Comparison of ENCODE assay signal across 23 mouse cellular contexts in the genomic region with DNA sequence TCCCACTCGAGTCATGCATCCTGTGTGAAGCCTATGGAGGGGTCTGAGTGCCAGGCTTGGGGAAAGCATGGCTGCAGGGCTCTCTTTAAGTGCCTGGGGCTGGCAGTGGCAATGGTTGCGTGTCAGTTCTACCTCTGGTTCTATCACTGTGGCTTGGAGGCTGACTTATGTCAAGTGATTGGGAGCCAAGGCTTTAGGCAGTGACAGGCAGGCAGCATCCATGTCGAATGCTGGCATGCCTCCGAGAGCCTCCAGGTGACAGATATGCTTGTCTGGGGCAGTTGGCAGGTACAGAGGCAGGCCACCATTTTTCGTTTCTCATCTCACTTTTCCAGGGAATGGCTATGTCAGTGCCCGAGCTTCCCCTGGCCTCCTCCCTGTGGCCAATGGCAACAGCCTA. TPM values are rescaled to one million over a fixed set of nuclear protein-coding genes. Genes with fewer than 3 reads are reported as not detected.
DNase-seq lines count a peak whose midpoint lies in the region; ATAC-seq and TF ChIP-seq lines count a peak whose summit lies in the region.
"Had no signal": no experiment of that assay in that cellular context is flagged by ENCODE, and none has a peak within 500 bp of the region (broad histone marks: within the 10 kb centered on the region; RNA-seq: fewer than 3 reads in every experiment).

No protein-coding gene starts in this region.

- no peak for TF ChIP-seq CTCF in cerebellum, adult 2 months (IDR thresholded peaks at IDR 0.05; ENCODE audit: borderline replicate concordance, insufficient read depth, low read depth, low read length)

- no peak for ATAC-seq in cerebellum, adult (ENCODE audit: insufficient number of reproducible peaks, low FRiP score, low TSS enrichment)
- ATAC-seq: forebrain, embryonic 14.5 days; forebrain, postnatal 0 days; intestine, postnatal 0 days; Patski had no signal

- peak overlapping the region; percentile 37 for H3K27ac ChIP-seq in cerebellum, adult 2 months (ENCODE audit: insufficient read depth, low read length)
- H3K27ac ChIP-seq: embryonic facial prominence, embryonic 12.5 days; embryonic facial prominence, embryonic 15.5 days; heart, embryonic 13.5 days; hindbrain, embryonic 12.5 days; hindbrain, embryonic 15.5 days had no signal

- WGBS in cerebellum, adult 2 months: 17% methylated on average over 6 of the region's 6 CpGs

- peak; percentile 53 to 57 for DNase-seq in cerebellum, adult 2 months
- no peak for DNase-seq in cerebellum, postnatal 4 days (ENCODE audit: low spot score in 2 of 2)
- peak; percentile 72 to 73 for DNase-seq in cerebellum, postnatal 14 days
- peak; percentile 89 for DNase-seq in heart, adult 11 months
- no peak for DNase-seq in heart, postnatal 4 days
- DNase-seq: adrenal gland, adult 2 months; B cell, adult 2 months; cerebellum, adult 11 months; forebrain, postnatal 0 days; gastrocnemius, postnatal 36 days; heart, postnatal 14 days; kidney, adult 2 months had no signal

- H3K4me2 ChIP-seq in myocyte (ENCODE audit: low read depth): no peak overlapping the region
- H3K4me2 ChIP-seq: embryonic facial prominence, embryonic 12.5 days; embryonic facial prominence, embryonic 15.5 days; heart, embryonic 13.5 days; hindbrain, embryonic 12.5 days; hindbrain, embryonic 15.5 days had no signal

- H3K79me2 ChIP-seq in myocyte (ENCODE audit: control insufficient read depth, insufficient read depth): peaks cover 12% of the 10 kb centered on the region

- peaks cover 69% of the 10 kb centered on the region for H3K36me3 ChIP-seq in myocyte (ENCODE audit: control insufficient read depth, insufficient read depth)

- no peak overlapping the region for H3ac ChIP-seq in myocyte (ENCODE audit: control insufficient read depth, insufficient read length)

- no peak overlapping the region for H3K4me3 ChIP-seq in cerebellum, adult 2 months (replicated peaks; ENCODE audit: insufficient read depth, low read depth, low read length)
- no peak overlapping the region for H3K4me3 ChIP-seq in myocyte
- H3K4me3 ChIP-seq: embryonic facial prominence, embryonic 12.5 days; embryonic facial prominence, embryonic 15.5 days; heart, embryonic 13.5 days; hindbrain, embryonic 12.5 days; hindbrain, embryonic 15.5 days had no signal

- TF ChIP-seq POLR2A in cerebellum, adult 2 months (IDR thresholded peaks at IDR 0.05; ENCODE audit: borderline replicate concordance, insufficient read depth, low read length): no peak
- TF ChIP-seq POLR2A in myocyte (IDR thresholded peaks at IDR 0.05; ENCODE audit: insufficient read length, low read depth): peak; percentile 16

- H3K4me1 ChIP-seq in cerebellum, adult 2 months (ENCODE audit: control insufficient read depth, insufficient read depth, low read length): peaks cover 71% of the 10 kb centered on the region

- H3K27me3 ChIP-seq in cerebellum, adult 2 months (ENCODE audit: control insufficient read depth, insufficient read depth, low read length): no peaks in the 10 kb centered on the region
- H3K27me3 ChIP-seq in myocyte (ENCODE audit: control insufficient read depth, insufficient read depth, insufficient read length): no peaks in the 10 kb centered on the region
- H3K27me3 ChIP-seq: CH12.LX; embryonic facial prominence, embryonic 12.5 days; embryonic facial prominence, embryonic 15.5 days; heart, embryonic 13.5 days; hindbrain, embryonic 12.5 days; hindbrain, embryonic 15.5 days; Patski had no signal

TF ChIP-seq in myocyte, 11 proteins besides CTCF, POLR2A, EP300 and RAD21:
- TF ChIP-seq MAX (IDR thresholded peaks at IDR 0.05; ENCODE audit: low read depth) (no peak), E2F4 (IDR thresholded peaks at IDR 0.05; ENCODE audit: insufficient read depth) (no peak), POLR2AphosphoS2 (IDR thresholded peaks at IDR 0.05; ENCODE audit: insufficient read length, low read depth) (no peak), USF1 (IDR thresholded peaks at IDR 0.05; ENCODE audit: low read depth) (no peak), SRF (IDR thresholded peaks at IDR 0.05; ENCODE audit: control insufficient read depth, insufficient read length, low read depth) (no peak), TCF12 (IDR thresholded peaks at IDR 0.05; ENCODE audit: insufficient read depth, poor library complexity, severe bottlenecking) (no peak), MYOG (IDR thresholded peaks at IDR 0.05; ENCODE audit: control insufficient read depth in 1 of 3, insufficient read depth in 1 of 3, insufficient read length in 2 of 3, low read depth in 2 of 3) (no peak), TCF3 (IDR thresholded peaks at IDR 0.05; ENCODE audit: insufficient read length, low read depth) (no peak), CEBPB (IDR thresholded peaks at IDR 0.05; ENCODE audit: insufficient read depth, poor library complexity, severe bottlenecking) (no peak), MYOD1 (IDR thresholded peaks at IDR 0.05; ENCODE audit: control insufficient read depth in 1 of 3, insufficient read length in 2 of 3, low read depth in 2 of 3) (no peak), REST (IDR thresholded peaks at IDR 0.05; ENCODE audit: insufficient read depth, insufficient read length) (no peak)

RNA-seq across cellular contexts. Expression of a gene that starts 18.7 kb away (rescaled TPM):
- polyA plus RNA-seq in cerebellum, adult 2 months (2012; rRNA removed): 102 and 116 TPM in 2 replicates
- total RNA-seq in heart, postnatal 4 days (2021): 100 to 1,000 TPM; 115 to 120 TPM
- 121 TPM for polyA plus RNA-seq in myocyte (2012; fragmentation: generic; extraction: Trizol)

Comparison
In these comparisons a context has a peak if more than half of its experiments do, and no peak if none do; other contexts are left out.
1. DNase-seq: peak in cerebellum, adult 2 months (2 of 2), cerebellum, postnatal 14 days (2 of 2) and heart, adult 11 months (single experiment); none in cerebellum, postnatal 4 days (0 of 2) and heart, postnatal 4 days (single experiment).